Mouse (Mus musculus) small intestine, adult 2 months (tissue): ENCODE results near the gene Hipk3.

Source experiments
- CTCF ChIP-seq: fragments of 200-500 bp; IDR thresholded peaks from 2 replicates; pipeline ENCODE4 v1.5.1; 2012; ENCODE audit warnings: low read depth, mild to moderate bottlenecking, control low read depth, inconsistent platforms, low read length, moderate library complexity, mixed read lengths; ENCODE audit not compliant: insufficient replicate concordance, insufficient read length; ENCODE audit errors: extremely low read depth
- POLR2A ChIP-seq: fragments of 200-500 bp; IDR thresholded peaks from 2 replicates; pipeline ENCODE4 v1.6.1; 2012; ENCODE audit warnings: low read depth, mild to moderate bottlenecking, control low read depth, inconsistent platforms, low read length, moderate library complexity

DNA sequence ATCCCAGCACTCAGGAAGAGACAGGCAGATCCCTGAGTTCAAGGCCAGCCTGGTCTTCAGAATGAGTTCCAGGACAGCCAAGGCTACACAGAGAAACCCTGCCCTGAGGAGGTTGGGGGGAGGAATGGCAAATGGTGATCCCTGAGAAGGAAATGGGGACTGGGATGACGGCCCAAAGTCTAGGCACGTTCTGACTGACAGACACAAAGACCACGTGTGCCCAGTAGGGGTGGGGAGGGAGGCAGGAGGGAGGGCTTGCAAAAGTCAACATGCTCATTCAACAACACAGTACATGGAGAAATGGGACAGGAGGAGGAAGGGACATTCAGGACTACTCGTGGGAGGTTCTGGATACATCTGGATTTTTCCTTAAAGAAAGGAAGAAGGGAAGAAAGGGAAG lies 81.8 kb downstream of the Hipk3 start:
- TF ChIP-seq CTCF: no peak
- no peak for TF ChIP-seq POLR2A
